Mouse (Mus musculus) midbrain, embryonic 12.5 days (tissue): ENCODE measurements at regions not wholly inside any gene's neighbourhood (a gene's known extent, or its start where the extent isn't known, plus 50 kb on each side); places are given as distances from the start of the nearest gene placed in this dataset.

Experiments used
- ATAC-seq: fragments of 200-750 bp; cut with Nextera tagmentation; 2 replicates; pipeline ENCODE4 v1.8.0; 2017; ENCODE audit warnings: low read depth, moderate TSS enrichment, moderate library complexity; ENCODE audit not compliant: low FRiP score
- H3K27ac ChIP-seq: fragments of 300-500 bp; sonication (generic); replicated peaks from 2 replicates; pipeline ENCODE4 v1.5.1; 2016; ENCODE audit warnings: mild to moderate bottlenecking
- H3K27me3 ChIP-seq: fragments of 300-500 bp; sonication (generic); 2 replicates; pipeline ENCODE4 v1.6.1; 2016; ENCODE audit warnings: mild to moderate bottlenecking
- H3K36me3 ChIP-seq: fragments of 300-500 bp; sonication (generic); 2 replicates; pipeline ENCODE4 v1.6.1; 2016
- H3K4me1 ChIP-seq: fragments of 300-500 bp; sonication (generic); 2 replicates; pipeline ENCODE4 v1.6.1; 2016
- H3K4me2 ChIP-seq: fragments of 300-500 bp; sonication (generic); replicated peaks from 2 replicates; pipeline ENCODE4 v1.6.1; 2016; ENCODE audit warnings: mild to moderate bottlenecking, moderate library complexity
- H3K4me3 ChIP-seq: fragments of 300-500 bp; sonication (generic); 2 replicates; pipeline ENCODE4 v1.5.1; 2016; ENCODE audit warnings: mild to moderate bottlenecking
- H3K9ac ChIP-seq: fragments of 300-500 bp; sonication (generic); replicated peaks from 2 replicates; pipeline ENCODE4 v1.6.1; 2016; ENCODE audit warnings: mild to moderate bottlenecking, moderate library complexity
- H3K9me3 ChIP-seq: fragments of 300-500 bp; sonication (generic); 2 replicates; pipeline ENCODE4 v1.6.1; 2016; ENCODE audit warnings: mild to moderate bottlenecking
- WGBS: fragments of 180-500 bp; shearing (Covaris S2); methylation state at CpG from one replicate; pipeline ENCODE4 v1.1.7; 2016; 5-methylcytosine and 5-hydroxymethylcytosine counted together

- Histone ChIP-seq H3K4me1 (no peaks in the 10 kb centered on the region), H3K27ac (no peak overlapping the region), H3K36me3 (0 out of 2 replicates have a peak, but pooled peaks cover 3% of the 10 kb centered on the region), H3K4me2 (no peak overlapping the region), H3K4me3 (no peak overlapping the region), H3K9ac (no peak overlapping the region), H3K9me3 (no peaks in the 10 kb centered on the region), H3K27me3 (no peaks in the 10 kb centered on the region)
- no peak for ATAC-seq
- WGBS: 88% methylated on average over 10 of the region's 10 CpGs
These were observed 49.8 kb upstream of the Nr2f2 start for GRCm38 (mm10) chr7:70416185-70416941.
